Mouse (Mus musculus): ENCODE measurements around the gene Trp63. TPM values are rescaled to one million over a fixed set of nuclear protein-coding genes. Genes with fewer than 3 reads are reported as not detected.

The Trp63 gene
- polyA plus RNA-seq, 1 experiment from 2014 or later = 0.14 TPM

DNA sequence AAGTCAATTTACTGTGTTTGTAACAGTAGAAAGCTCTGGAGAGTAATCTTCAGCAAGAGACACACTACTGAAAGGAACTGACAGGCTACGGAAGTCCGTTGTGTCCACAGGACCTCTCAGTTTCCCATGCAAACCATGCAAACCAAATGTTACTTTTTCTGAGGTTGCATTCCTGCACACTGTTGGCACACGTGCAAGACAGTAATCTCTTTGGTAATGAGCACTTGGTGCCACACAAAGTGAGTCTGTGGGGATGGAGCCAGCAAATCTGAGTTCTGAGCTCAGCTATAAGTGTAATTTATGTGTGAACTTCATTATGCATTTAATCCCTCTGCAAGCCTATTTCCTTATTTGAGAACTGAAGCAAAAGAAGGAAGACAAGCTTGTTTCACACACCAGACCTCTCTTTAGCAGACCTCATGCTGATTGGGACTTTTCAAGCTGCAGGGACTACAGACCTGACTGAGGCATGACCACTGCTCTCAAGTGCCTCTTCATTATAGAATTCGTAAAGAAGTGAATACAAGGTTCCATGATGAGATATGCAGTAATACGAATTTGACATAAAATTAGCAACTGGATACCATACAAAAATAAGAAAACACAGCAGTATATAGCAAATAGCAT is 109.2 kb downstream of the Trp63 start:
- Histone ChIP-seq H3K4me3 (ENCODE audit: low read depth, low read length) (no peak overlapping the region), H3K9me3 (ENCODE audit: low read length) (no peaks in the 10 kb centered on the region), H3K4me1 (ENCODE audit: insufficient read depth) (no peaks in the 10 kb centered on the region), H3K27ac (ENCODE audit: low read depth) (no peak overlapping the region), H3K4me2 (ENCODE audit: low read depth, low read length) (no peak overlapping the region), H3K36me3 (replicated peaks; ENCODE audit: insufficient read depth, low read length) (no peaks in the 10 kb centered on the region), H3K9ac (replicated peaks) (no peak overlapping the region), H3K27me3 (ENCODE audit: insufficient read depth, low read length) (no peaks in the 10 kb centered on the region)
- no peak for DNase-seq
- 69% methylated on average over 5 of the region's 5 CpGs for WGBS (ENCODE audit: insufficient replicate concordance)
- TF ChIP-seq EP300 (IDR thresholded peaks at IDR 0.05; ENCODE audit: low read depth) = no peak
- no peak for TF ChIP-seq CTCF (IDR thresholded peaks at IDR 0.05; ENCODE audit: low read depth)
- no peak for ATAC-seq

DNA sequence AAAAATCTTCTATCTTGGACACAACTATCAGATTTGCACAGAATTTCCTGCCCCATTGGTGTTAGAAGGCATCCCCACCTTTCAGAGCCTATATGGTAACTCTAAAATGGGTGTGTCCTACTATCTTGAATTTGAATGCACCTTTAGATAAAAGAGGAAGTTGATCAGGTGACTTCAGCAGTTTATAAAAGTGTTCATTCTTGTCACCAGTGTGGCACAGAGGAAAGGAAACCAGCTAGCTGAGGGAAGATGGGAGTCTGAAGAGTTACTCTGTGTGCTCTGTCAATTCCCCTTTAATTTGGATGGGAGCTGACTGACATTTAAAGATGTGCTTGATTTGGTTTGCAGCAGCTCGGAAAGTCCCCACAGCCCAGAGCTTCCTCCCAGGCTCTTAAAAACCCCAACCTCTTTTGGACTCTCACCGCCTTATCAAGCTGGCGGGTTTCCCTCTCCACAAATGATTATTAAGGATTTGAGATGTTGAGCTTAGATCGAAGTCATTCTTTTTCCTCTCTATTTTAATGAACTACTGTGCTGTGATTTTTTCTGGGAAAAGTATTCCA is 114.2 kb downstream of the Trp63 start:
- Histone ChIP-seq H3K36me3 (replicated peaks; ENCODE audit: insufficient read depth, low read length) (no peaks in the 10 kb centered on the region), H3K4me1 (ENCODE audit: insufficient read depth) (no peaks in the 10 kb centered on the region), H3K27ac (ENCODE audit: low read depth) (no peak overlapping the region), H3K4me3 (ENCODE audit: low read depth, low read length) (no peak overlapping the region), H3K4me2 (ENCODE audit: low read depth, low read length) (no peak overlapping the region), H3K9me3 (ENCODE audit: low read length) (no peaks in the 10 kb centered on the region), H3K9ac (replicated peaks) (no peak overlapping the region), H3K27me3 (ENCODE audit: insufficient read depth, low read length) (no peaks in the 10 kb centered on the region)
- no peak for DNase-seq
- TF ChIP-seq CTCF (IDR thresholded peaks at IDR 0.05; ENCODE audit: low read depth) (no peak), EP300 (IDR thresholded peaks at IDR 0.05; ENCODE audit: low read depth) (no peak)
- 76% methylated on average over 4 of the region's 4 CpGs for WGBS (ENCODE audit: insufficient replicate concordance)
- ATAC-seq = no peak

DNA sequence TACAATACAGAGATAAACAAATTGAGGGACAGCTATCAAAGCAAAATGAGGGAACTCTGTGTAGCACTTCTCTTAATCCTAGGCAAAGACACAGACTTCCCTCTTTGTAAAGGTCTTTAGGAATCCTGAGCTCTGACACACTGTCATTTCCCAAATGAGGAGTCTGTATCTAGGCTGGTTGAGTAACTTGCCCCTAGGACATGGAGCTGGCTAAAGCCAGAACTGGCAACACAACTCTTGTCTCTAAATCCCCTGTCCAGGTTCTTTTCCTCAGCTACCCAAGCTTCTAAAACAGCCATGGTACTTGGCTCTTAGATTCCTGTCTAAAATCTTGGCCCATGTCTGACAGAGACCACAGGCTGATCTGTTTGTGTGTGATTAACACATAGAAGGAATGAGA is 116.1 kb downstream of the Trp63 start:
- ATAC-seq (no peak), DNase-seq (no peak)
- H3K4me2 ChIP-seq (ENCODE audit: low read depth, low read length) = no peak overlapping the region
- no peak overlapping the region for H3K9ac ChIP-seq (replicated peaks)
- H3K27ac ChIP-seq (ENCODE audit: low read depth) = no peak overlapping the region
- H3K4me3 ChIP-seq (ENCODE audit: low read depth, low read length) = no peak overlapping the region
- H3K36me3 ChIP-seq (replicated peaks; ENCODE audit: insufficient read depth, low read length) = no peaks in the 10 kb centered on the region
- no peaks in the 10 kb centered on the region for H3K9me3 ChIP-seq (ENCODE audit: low read length)
- no peaks in the 10 kb centered on the region for H3K4me1 ChIP-seq (ENCODE audit: insufficient read depth)
- H3K27me3 ChIP-seq (ENCODE audit: insufficient read depth, low read length) = no peaks in the 10 kb centered on the region
- no peak for TF ChIP-seq CTCF (IDR thresholded peaks at IDR 0.05; ENCODE audit: low read depth)
- no peak for TF ChIP-seq EP300 (IDR thresholded peaks at IDR 0.05; ENCODE audit: low read depth)

DNA sequence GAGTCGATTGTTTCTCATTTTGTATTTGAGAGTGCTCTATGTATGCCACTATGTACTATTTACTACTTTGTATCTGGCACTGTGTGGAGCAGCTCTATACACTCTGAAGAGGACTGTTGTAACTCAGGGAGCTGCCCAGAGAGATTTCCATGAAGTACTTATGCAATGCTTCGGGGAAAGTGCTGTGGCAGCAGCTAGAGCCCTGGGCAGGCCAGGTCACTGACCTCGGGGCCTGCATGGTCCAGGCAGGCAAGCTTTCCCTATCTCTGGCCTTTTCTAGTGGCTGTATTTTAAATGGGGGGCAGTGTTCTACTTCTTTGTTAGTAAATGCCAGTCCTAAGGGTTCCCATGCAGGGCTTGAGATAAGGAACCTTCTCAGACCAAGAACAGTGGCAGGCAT is 121.4 kb downstream of the Trp63 start:
- Histone ChIP-seq H3K4me3 (ENCODE audit: low read depth, low read length) (no peak overlapping the region), H3K9ac (replicated peaks) (no peak overlapping the region), H3K27ac (ENCODE audit: low read depth) (peak overlapping the region; percentile 48; the same call in 1 of the 2 replicates), H3K9me3 (ENCODE audit: low read length) (no peaks in the 10 kb centered on the region), H3K4me2 (ENCODE audit: low read depth, low read length) (no peak overlapping the region), H3K27me3 (ENCODE audit: insufficient read depth, low read length) (no peaks in the 10 kb centered on the region), H3K36me3 (replicated peaks; ENCODE audit: insufficient read depth, low read length) (no peaks in the 10 kb centered on the region), H3K4me1 (ENCODE audit: insufficient read depth) (peaks cover 5% of the 10 kb centered on the region; the same call in 1 of the 2 replicates)
- DNase-seq = peak; percentile 43
- peak; percentile 97 for ATAC-seq
- 44% methylated on average over 3 of the region's 3 CpGs for WGBS (ENCODE audit: insufficient replicate concordance)
- TF ChIP-seq EP300 (IDR thresholded peaks at IDR 0.05; ENCODE audit: low read depth) (no peak), CTCF (IDR thresholded peaks at IDR 0.05; ENCODE audit: low read depth) (no peak)

DNA sequence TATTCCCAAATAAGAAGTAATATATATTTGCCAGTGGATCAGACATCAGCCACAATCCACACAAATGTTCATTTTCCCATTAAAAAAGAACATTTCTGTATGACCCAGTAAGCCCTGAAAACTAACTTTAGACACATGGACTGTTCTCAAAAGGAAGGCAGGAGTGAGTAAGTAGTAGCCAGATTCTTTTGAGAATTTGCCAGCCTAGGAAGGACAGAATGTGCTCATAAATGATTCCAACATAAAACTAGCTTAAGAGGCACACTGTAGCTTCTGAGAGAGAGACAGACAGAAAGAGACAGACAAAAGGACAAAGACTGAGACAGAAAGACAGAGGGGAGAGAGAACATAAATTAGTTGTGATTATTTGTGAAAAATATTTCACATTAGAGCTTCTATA is 123.6 kb downstream of the Trp63 start:
- TF ChIP-seq CTCF (IDR thresholded peaks at IDR 0.05; ENCODE audit: low read depth) (no peak), EP300 (IDR thresholded peaks at IDR 0.05; ENCODE audit: low read depth) (no peak)
- Histone ChIP-seq H3K27ac (ENCODE audit: low read depth) (no peak overlapping the region), H3K9ac (replicated peaks) (no peak overlapping the region)

DNA sequence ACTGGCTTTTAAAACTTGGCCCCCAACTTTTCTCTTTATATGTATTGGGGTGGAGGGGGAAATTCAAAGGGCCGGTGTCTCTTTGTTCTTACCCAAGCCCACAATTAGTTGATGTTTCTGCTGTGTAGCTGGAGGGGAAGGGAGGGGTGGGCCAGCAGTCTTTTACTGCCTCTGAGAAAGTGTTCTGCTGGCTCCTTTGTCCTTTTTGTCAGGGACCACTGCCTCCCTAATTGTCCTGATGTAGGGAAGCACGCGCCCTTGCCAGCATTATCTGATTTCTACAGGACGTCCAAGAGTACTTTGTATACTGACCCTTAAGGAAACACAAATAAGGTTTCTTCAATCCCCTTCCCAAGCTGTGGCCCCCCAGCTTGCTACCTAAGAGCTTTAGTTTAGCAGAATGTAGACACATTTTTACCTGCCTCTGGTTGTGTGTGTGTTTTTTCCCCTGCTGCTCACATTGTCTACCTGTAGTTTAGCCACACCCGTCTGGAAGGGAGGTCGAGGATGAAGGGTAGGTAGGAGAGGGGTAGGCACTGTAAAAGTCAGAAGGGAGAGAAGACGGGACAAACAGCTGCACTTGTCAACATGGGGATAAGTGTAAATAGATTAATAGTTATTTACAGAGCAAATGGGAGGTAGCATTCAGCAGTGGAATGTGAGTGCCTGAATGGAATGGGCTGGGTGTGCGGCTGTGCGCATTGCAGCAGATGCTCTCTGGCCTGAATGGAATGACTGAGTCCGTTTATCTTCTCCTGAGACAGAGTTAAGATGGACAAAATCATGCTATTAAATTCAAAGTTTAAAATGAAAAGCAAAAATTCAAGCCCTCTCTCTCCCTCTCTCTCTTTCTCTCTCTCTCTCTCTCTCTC is 134.4 kb downstream of the Trp63 start:
- H3K36me3 ChIP-seq (replicated peaks; ENCODE audit: insufficient read depth, low read length) = no peaks in the 10 kb centered on the region
- H3K27ac ChIP-seq (ENCODE audit: low read depth) = no peak overlapping the region
- H3K4me3 ChIP-seq (ENCODE audit: low read depth, low read length) = no peak overlapping the region
- no peak overlapping the region for H3K9ac ChIP-seq (replicated peaks)
- TF ChIP-seq EP300 (IDR thresholded peaks at IDR 0.05; ENCODE audit: low read depth) (no peak), CTCF (IDR thresholded peaks at IDR 0.05; ENCODE audit: low read depth) (no peak)
- H3K4me1 ChIP-seq (ENCODE audit: insufficient read depth) = no peaks in the 10 kb centered on the region
- WGBS (ENCODE audit: insufficient replicate concordance) = 39% methylated on average over 10 of the region's 10 CpGs
- ATAC-seq (no peak), DNase-seq (no peak)
- H3K27me3 ChIP-seq (ENCODE audit: insufficient read depth, low read length) = no peaks in the 10 kb centered on the region
- no peak overlapping the region for H3K4me2 ChIP-seq (ENCODE audit: low read depth, low read length)
- no peaks in the 10 kb centered on the region for H3K9me3 ChIP-seq (ENCODE audit: low read length)

More for the DNA sequence above, 123.6 kb downstream of the Trp63 start:
- H3K36me3 ChIP-seq (replicated peaks; ENCODE audit: insufficient read depth, low read length) = no peaks in the 10 kb centered on the region
- no peak overlapping the region for H3K4me2 ChIP-seq (ENCODE audit: low read depth, low read length)
- no peaks in the 10 kb centered on the region for H3K27me3 ChIP-seq (ENCODE audit: insufficient read depth, low read length)
- ATAC-seq (no peak), DNase-seq (no peak)
- H3K4me3 ChIP-seq (ENCODE audit: low read depth, low read length) = no peak overlapping the region
- H3K4me1 ChIP-seq (ENCODE audit: insufficient read depth) = peaks cover 5% of the 10 kb centered on the region; the same call in 1 of the 2 replicates
- no peaks in the 10 kb centered on the region for H3K9me3 ChIP-seq (ENCODE audit: low read length)
